Mouse (Mus musculus) midbrain, embryonic 14.5 days (tissue): ENCODE measurements at regions not wholly inside any gene's neighbourhood (a gene's known extent, or its start where the extent isn't known, plus 50 kb on each side); places are given as distances from the start of the nearest gene placed in this dataset.

ENCODE experiments used
- ATAC-seq: fragments of 200-750 bp; cut with Nextera tagmentation; 2 replicates; pipeline ENCODE4 v1.8.0; 2017; ENCODE audit warnings: moderate number of reproducible peaks, moderate library complexity; ENCODE audit not compliant: low FRiP score, low TSS enrichment
- DNase-seq: peaks from one replicate; pipeline ENCODE4 v3.0.0-alpha.2; 2015
- H3K27ac ChIP-seq: fragments of 300-500 bp; sonication (generic); replicated peaks from 2 replicates; pipeline ENCODE4 v1.5.1; 2014; ENCODE audit warnings: mild to moderate bottlenecking, low read depth, low read length, moderate library complexity
- H3K27me3 ChIP-seq: fragments of 300-500 bp; sonication (generic); 2 replicates; pipeline ENCODE4 v1.6.1; 2014; ENCODE audit warnings: low read length, control low read depth, mixed read lengths; ENCODE audit not compliant: control insufficient read depth, insufficient read depth
- H3K36me3 ChIP-seq: fragments of 300-500 bp; sonication (generic); 2 replicates; pipeline ENCODE4 v1.6.1; 2014; ENCODE audit warnings: low read length, control low read depth; ENCODE audit not compliant: control insufficient read depth, insufficient read depth
- H3K4me1 ChIP-seq: fragments of 300-500 bp; sonication (generic); 2 replicates; pipeline ENCODE4 v1.6.1; 2014; ENCODE audit warnings: mild to moderate bottlenecking, antibody characterized with exemption, low read length, control low read depth; ENCODE audit not compliant: control insufficient read depth, insufficient read depth
- H3K4me2 ChIP-seq: fragments of 300-500 bp; sonication (generic); 2 replicates; pipeline ENCODE4 v1.6.1; 2014; ENCODE audit warnings: mild to moderate bottlenecking, low read length, moderate library complexity
- H3K4me3 ChIP-seq: fragments of 300-500 bp; sonication (generic); replicated peaks from 2 replicates; pipeline ENCODE4 v1.5.1; 2014; ENCODE audit warnings: low read depth, low read length
- H3K9ac ChIP-seq: fragments of 300-500 bp; sonication (generic); replicated peaks from 2 replicates; pipeline ENCODE4 v1.6.1; 2014; ENCODE audit warnings: mild to moderate bottlenecking, low read length, moderate library complexity
- H3K9me3 ChIP-seq: fragments of 300-500 bp; sonication (generic); 2 replicates; pipeline ENCODE4 v1.6.1; 2016; ENCODE audit warnings: low read length, control low read depth, mixed read lengths; ENCODE audit not compliant: control insufficient read depth
- WGBS: fragments of 180-500 bp; shearing (Covaris S2); extraction: QIAGEN DNeasy Blood & Tissue Kit; methylation state at CpG from one replicate; pipeline ENCODE4 v1.1.7; 2014; 5-methylcytosine and 5-hydroxymethylcytosine counted together

GRCm38 (mm10) chrX:130875289-130875688 is 1125.7 kb downstream of the Diaph2 start:
- DNase-seq (peak; percentile 46), ATAC-seq (no peak)

DNA sequence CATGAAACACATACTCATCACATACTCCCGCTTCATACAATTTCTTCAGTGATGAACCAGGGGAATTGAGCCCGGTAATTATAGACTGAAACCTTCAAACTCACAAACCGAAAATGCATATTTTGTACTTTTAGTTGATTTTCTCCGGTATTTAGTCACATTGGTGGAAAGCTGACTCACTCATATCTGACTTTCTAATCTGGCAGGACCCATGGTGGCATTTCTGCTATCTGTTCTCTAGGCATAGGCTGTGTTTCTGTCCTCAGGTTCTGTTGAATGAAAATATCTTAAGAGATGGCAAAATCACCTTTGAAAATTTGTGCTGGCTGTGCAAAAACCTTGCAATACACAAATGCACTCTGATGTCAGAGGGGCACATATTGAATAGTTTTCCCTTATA is 1126.6 kb downstream of the Diaph2 start:
- Histone ChIP-seq H3K9ac (no peak overlapping the region), H3K36me3 (no peaks in the 10 kb centered on the region), H3K27me3 (no peaks in the 10 kb centered on the region), H3K27ac (no peak overlapping the region), H3K4me2 (no peak overlapping the region), H3K9me3 (no peaks in the 10 kb centered on the region), H3K4me1 (no peaks in the 10 kb centered on the region), H3K4me3 (no peak overlapping the region)
- DNase-seq (no peak), ATAC-seq (no peak)
- WGBS, result 89% methylated on average over 4 of the region's 4 CpGs

More at GRCm38 (mm10) chrX:130875289-130875688, 1125.7 kb downstream of the Diaph2 start:
- H3K4me1 ChIP-seq, result no peaks in the 10 kb centered on the region
- H3K9me3 ChIP-seq, result no peaks in the 10 kb centered on the region
- no peaks in the 10 kb centered on the region for H3K36me3 ChIP-seq
- no peaks in the 10 kb centered on the region for H3K27me3 ChIP-seq
- no peak overlapping the region for H3K9ac ChIP-seq
- no peak overlapping the region for H3K27ac ChIP-seq
- H3K4me3 ChIP-seq, result no peak overlapping the region
- 51% methylated on average over 3 of the region's 3 CpGs for WGBS
- no peak overlapping the region for H3K4me2 ChIP-seq
